Mouse (Mus musculus) heart, embryonic 16.5 days (tissue): Measurements from ENCODE around the gene Lgr5. TPM values are rescaled to one million over a fixed set of nuclear protein-coding genes. Genes with fewer than 3 reads are reported as not detected.

Experiments used
- ATAC-seq: fragments of 200-750 bp; cut with Nextera tagmentation; replicated peaks from 2 replicates; pipeline ENCODE4 v1.8.0; 2017; ENCODE audit warnings: moderate number of reproducible peaks; ENCODE audit not compliant: insufficient read depth, low FRiP score; ENCODE audit errors: extremely low read depth
- H3K27ac ChIP-seq: fragments of 300-500 bp; sonication (generic); 2 replicates; pipeline ENCODE4 v1.5.1; 2014; ENCODE audit warnings: mild to moderate bottlenecking, low read length, control low read depth, moderate library complexity
- H3K27me3 ChIP-seq: fragments of 300-500 bp; sonication (generic); 2 replicates; pipeline ENCODE4 v1.6.1; 2014; ENCODE audit warnings: low read length, mixed read lengths; ENCODE audit not compliant: control insufficient read depth, insufficient read depth
- H3K36me3 ChIP-seq: fragments of 300-500 bp; sonication (generic); 2 replicates; pipeline ENCODE4 v1.6.1; 2014; ENCODE audit not compliant: control insufficient read depth, insufficient read depth
- H3K4me1 ChIP-seq: fragments of 300-500 bp; sonication (generic); 2 replicates; pipeline ENCODE4 v1.6.1; 2014; ENCODE audit warnings: low read length, mixed read lengths; ENCODE audit not compliant: control insufficient read depth, insufficient read depth
- H3K4me2 ChIP-seq: fragments of 300-500 bp; sonication (generic); 2 replicates; pipeline ENCODE4 v1.6.1; 2014; ENCODE audit warnings: low read depth, mild to moderate bottlenecking, control low read depth, low read length
- H3K4me3 ChIP-seq: fragments of 300-500 bp; sonication (generic); 2 replicates; pipeline ENCODE4 v1.5.1; 2014; ENCODE audit warnings: mild to moderate bottlenecking, control low read depth, low read length
- H3K9ac ChIP-seq: fragments of 300-500 bp; sonication (generic); 2 replicates; pipeline ENCODE4 v1.6.1; 2014; ENCODE audit warnings: low read length, control low read depth
- H3K9me3 ChIP-seq: fragments of 300-500 bp; sonication (generic); replicated peaks from 2 replicates; pipeline ENCODE4 v1.6.1; 2016; ENCODE audit warnings: low read length; ENCODE audit not compliant: control insufficient read depth
- WGBS: fragments of 180-500 bp; shearing (Covaris S2); extraction: QIAGEN DNeasy Blood & Tissue Kit; methylation state at CpG from one replicate; pipeline ENCODE4 v1.1.7; 2014; 5-methylcytosine and 5-hydroxymethylcytosine counted together
- polyA plus RNA-seq: library from polyadenylated mRNA; unstranded; fragments of >200 nt; fragmentation: Nextera tagmentation; extraction: Ambion mirVana; gene quantifications from 2 replicates; pipeline ENCODE4 v1.2.1, GENCODE M21; 2015

Gene Lgr5
- polyA plus RNA-seq, 1 experiment from 2014 or later = 0.53 TPM

- Histone ChIP-seq H3K9ac (no peak overlapping the region), H3K4me3 (no peak overlapping the region), H3K4me2 (0 out of 2 replicates have a peak overlapping the region, but pooled peaks have one; percentile 5), H3K27me3 (no peaks in the 10 kb centered on the region), H3K4me1 (peaks cover 2% of the 10 kb centered on the region; the same call in 1 of the 2 replicates), H3K27ac (no peak overlapping the region), H3K36me3 (no peaks in the 10 kb centered on the region), H3K9me3 (no peaks in the 10 kb centered on the region)
- WGBS = 33% methylated on average over 12 of the region's 12 CpGs
- no peak for ATAC-seq
These were observed 94.4 kb downstream of the Lgr5 start for GRCm38 (mm10) chr10:115492956-115493777.

GRCm38 (mm10) chr10:115491803-115492510, 95.6 kb downstream of the Lgr5 start:
- no peak for ATAC-seq
- 86% methylated on average over 7 of the region's 7 CpGs for WGBS
- Histone ChIP-seq H3K27me3 (no peaks in the 10 kb centered on the region), H3K4me1 (peaks cover 2% of the 10 kb centered on the region; the same call in 1 of the 2 replicates), H3K4me2 (no peak overlapping the region), H3K9ac (no peak overlapping the region), H3K4me3 (no peak overlapping the region), H3K27ac (no peak overlapping the region), H3K9me3 (no peaks in the 10 kb centered on the region), H3K36me3 (no peaks in the 10 kb centered on the region)

GRCm38 (mm10) chr10:115485602-115486001, 102.0 kb downstream of the Lgr5 start:
- WGBS = 62% methylated on average over 2 of the region's 2 CpGs
- no peak for ATAC-seq
- H3K27me3 ChIP-seq = no peaks in the 10 kb centered on the region
- H3K4me2 ChIP-seq = no peak overlapping the region
- no peaks in the 10 kb centered on the region for H3K9me3 ChIP-seq
- H3K36me3 ChIP-seq = no peaks in the 10 kb centered on the region
- H3K4me3 ChIP-seq = no peak overlapping the region
- H3K4me1 ChIP-seq = no peaks in the 10 kb centered on the region
- H3K9ac ChIP-seq = no peak overlapping the region
- H3K27ac ChIP-seq = no peak overlapping the region

DNA sequence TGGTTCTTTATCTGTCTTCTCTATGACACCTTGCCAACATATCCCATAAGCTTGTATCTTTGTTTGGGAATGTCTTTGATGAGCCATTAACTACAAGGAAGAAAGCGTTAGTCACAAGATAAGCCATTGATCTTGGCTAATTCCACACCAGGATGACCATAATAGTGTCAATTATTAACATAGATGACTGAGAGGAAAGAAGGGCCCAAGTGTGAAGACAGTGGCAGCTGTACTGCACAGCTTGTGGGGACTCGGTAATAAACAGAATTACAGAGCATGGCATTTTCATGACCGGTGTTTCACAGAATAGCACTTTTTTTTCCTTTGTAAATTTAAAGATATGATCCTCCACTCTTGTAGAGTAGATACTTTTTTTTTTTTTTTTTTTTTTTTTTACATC, 102.9 kb downstream of the Lgr5 start:
- Histone ChIP-seq H3K36me3 (no peaks in the 10 kb centered on the region), H3K4me1 (peaks cover 3% of the 10 kb centered on the region; the same call in 1 of the 2 replicates), H3K27ac (no peak overlapping the region), H3K4me2 (no peak overlapping the region), H3K9me3 (no peaks in the 10 kb centered on the region), H3K9ac (no peak overlapping the region), H3K27me3 (no peaks in the 10 kb centered on the region), H3K4me3 (no peak overlapping the region)
- no peak for ATAC-seq
- 67% methylated on average over 3 of the region's 3 CpGs for WGBS

DNA sequence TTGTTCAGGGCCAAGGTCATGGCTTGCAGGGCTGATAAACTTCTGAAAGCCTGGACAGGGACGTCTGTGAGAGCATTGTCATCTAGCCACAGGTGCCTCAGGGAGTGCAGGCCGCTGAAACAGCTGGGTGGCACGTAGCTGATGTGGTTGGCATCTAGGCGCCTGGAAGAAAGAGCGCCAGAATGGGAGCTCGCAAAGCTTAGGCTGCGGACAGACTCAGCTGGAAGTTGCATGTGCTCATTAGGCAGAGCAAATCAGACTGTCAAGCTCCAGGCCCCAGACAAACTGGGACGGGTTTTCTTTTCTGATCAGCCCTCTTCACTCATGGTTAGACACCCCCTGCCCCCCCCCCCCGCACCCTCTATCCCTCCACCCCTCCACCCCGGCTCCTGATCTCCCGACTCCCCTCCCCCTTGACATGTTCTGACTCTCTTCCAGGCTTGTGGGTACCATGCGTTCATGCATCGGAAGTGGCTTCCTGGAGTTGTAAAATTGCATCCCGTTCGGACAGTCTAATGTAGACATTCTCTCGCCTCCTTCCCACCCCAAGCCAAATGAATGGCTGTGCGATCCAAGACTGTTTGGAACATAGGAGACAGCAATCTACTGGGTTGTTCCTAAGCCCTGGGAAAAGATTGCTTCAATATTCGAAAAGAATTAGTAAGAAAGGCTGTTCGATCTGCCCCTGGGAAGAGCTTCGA, 109.0 kb downstream of the Lgr5 start:
- Histone ChIP-seq H3K36me3 (no peaks in the 10 kb centered on the region), H3K27me3 (no peaks in the 10 kb centered on the region), H3K4me1 (peaks cover 10% of the 10 kb centered on the region), H3K27ac (no peak overlapping the region), H3K9ac (no peak overlapping the region), H3K9me3 (no peaks in the 10 kb centered on the region), H3K4me2 (peak overlapping the region; percentile 56), H3K4me3 (peak overlapping the region; percentile 29)
- WGBS = 14% methylated on average over 19 of the region's 20 CpGs
- ATAC-seq = no peak

GRCm38 (mm10) chr10:115476506-115476905, 111.1 kb downstream of the Lgr5 start:
- Histone ChIP-seq H3K4me3 (no peak overlapping the region), H3K27ac (no peak overlapping the region), H3K36me3 (no peaks in the 10 kb centered on the region), H3K4me2 (no peak overlapping the region), H3K9ac (no peak overlapping the region), H3K4me1 (peaks cover 10% of the 10 kb centered on the region), H3K27me3 (no peaks in the 10 kb centered on the region), H3K9me3 (no peaks in the 10 kb centered on the region)
- ATAC-seq = no peak
- 90% methylated on average over 9 of the region's 9 CpGs for WGBS

GRCm38 (mm10) chr10:115475000-115475550, 112.5 kb downstream of the Lgr5 start:
- Histone ChIP-seq H3K27me3 (no peaks in the 10 kb centered on the region), H3K27ac (no peak overlapping the region), H3K4me2 (no peak overlapping the region), H3K4me3 (no peak overlapping the region), H3K9ac (no peak overlapping the region), H3K9me3 (no peaks in the 10 kb centered on the region), H3K36me3 (no peaks in the 10 kb centered on the region), H3K4me1 (peaks cover 10% of the 10 kb centered on the region)
- no peak for ATAC-seq
- 73% methylated on average over 7 of the region's 7 CpGs for WGBS

DNA sequence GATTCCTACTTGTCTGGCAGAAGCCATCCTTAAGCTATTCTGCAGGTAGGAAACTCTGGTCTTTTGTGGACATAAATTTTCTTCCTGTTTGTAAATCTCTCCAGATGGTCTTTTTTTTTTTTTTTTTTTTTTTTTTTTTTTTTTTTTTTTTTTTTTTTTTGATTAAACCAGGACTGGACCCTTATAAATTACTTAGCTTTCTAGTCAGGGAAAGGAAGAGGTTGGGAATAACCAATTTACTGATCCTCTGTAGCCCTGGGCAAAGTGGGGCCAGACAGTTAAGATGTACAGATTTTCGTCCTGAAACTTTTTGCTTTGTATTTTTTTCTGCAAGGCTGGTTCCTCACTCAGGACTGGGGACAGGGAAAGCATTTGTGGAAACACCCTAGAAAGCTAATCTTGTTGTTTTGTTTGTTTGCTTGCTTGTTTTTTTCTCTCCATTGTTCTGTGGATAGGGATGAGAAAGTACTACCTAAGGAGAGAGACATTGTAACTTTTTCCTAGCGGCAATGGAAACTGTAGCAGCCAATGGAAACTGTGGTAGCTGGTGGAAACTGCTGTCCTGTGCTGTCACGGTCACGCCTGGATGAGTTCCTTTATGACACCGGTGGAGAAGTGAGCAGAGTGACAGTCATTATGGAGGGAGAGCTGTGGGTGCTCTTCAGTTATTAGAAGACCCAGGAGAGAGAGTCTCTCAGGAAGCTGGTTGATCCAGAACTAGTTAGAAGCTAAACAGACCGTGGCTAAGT, 114.2 kb downstream of the Lgr5 start:
- Histone ChIP-seq H3K9ac (no peak overlapping the region), H3K36me3 (no peaks in the 10 kb centered on the region), H3K9me3 (no peaks in the 10 kb centered on the region; the same call in 1 of the 2 replicates), H3K27me3 (no peaks in the 10 kb centered on the region), H3K4me3 (no peak overlapping the region), H3K27ac (no peak overlapping the region), H3K4me1 (0 out of 2 replicates have a peak, but pooled peaks cover 3% of the 10 kb centered on the region), H3K4me2 (no peak overlapping the region)
- WGBS = 80% methylated on average over 6 of the region's 6 CpGs
- no peak for ATAC-seq
